Mouse (Mus musculus): ENCODE data around the gene Col6a6. TPM values are rescaled to one million over a fixed set of nuclear protein-coding genes. Genes with fewer than 3 reads are reported as not detected.

Col6a6 gene
- polyA plus RNA-seq, 1 experiment = not detected

DNA sequence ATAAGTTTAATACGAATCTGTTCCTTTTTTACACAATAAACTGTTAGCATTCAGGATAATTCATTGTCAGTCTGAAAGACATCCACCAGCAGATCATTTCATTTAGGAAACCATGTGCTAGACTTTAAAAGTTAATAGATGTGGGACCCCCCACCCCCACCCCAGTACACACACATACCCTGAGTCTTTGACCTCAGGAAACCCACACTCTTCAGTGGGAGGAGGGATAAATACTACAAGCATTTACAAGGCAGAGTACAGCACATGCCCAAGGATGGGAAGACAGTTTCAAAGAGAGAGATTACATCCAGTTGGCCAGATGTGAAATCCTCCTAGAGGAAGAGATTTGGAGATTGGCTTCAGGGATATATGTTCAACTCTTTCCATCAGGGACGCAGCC, 87.5 kb downstream of the Col6a6 start:
- TF ChIP-seq USF1 (IDR thresholded peaks at IDR 0.05; ENCODE audit: low read depth) (no peak), MYOG (IDR thresholded peaks at IDR 0.05; ENCODE audit: control insufficient read depth, extremely low read depth, insufficient read length) (no peak), FOSL1 (IDR thresholded peaks at IDR 0.05; ENCODE audit: insufficient read depth, low read length, poor library complexity, severe bottlenecking) (no peak), CTCF (IDR thresholded peaks at IDR 0.05; ENCODE audit: control insufficient read depth, insufficient read depth, insufficient read length) (no peak), MAX (IDR thresholded peaks at IDR 0.05) (no peak), MYOD1 (IDR thresholded peaks at IDR 0.05; ENCODE audit: control insufficient read depth, insufficient read length, low read depth) (no peak), CEBPB (IDR thresholded peaks at IDR 0.05; ENCODE audit: low read depth) (no peak)
- H3ac ChIP-seq (ENCODE audit: control insufficient read depth, insufficient read length, low read depth) = no peak overlapping the region
- no peaks in the 10 kb centered on the region for H3K79me2 ChIP-seq (ENCODE audit: control insufficient read depth, insufficient read depth)
- H3K36me3 ChIP-seq (ENCODE audit: control insufficient read depth, insufficient read depth) = no peaks in the 10 kb centered on the region
- H3K4me3 ChIP-seq (ENCODE audit: insufficient read depth, poor library complexity, severe bottlenecking) = no peak overlapping the region
- H3K27me3 ChIP-seq (ENCODE audit: control insufficient read depth, insufficient read depth, insufficient read length) = no peaks in the 10 kb centered on the region
- no peaks in the 10 kb centered on the region for H3K79me3 ChIP-seq (ENCODE audit: low read depth)

DNA sequence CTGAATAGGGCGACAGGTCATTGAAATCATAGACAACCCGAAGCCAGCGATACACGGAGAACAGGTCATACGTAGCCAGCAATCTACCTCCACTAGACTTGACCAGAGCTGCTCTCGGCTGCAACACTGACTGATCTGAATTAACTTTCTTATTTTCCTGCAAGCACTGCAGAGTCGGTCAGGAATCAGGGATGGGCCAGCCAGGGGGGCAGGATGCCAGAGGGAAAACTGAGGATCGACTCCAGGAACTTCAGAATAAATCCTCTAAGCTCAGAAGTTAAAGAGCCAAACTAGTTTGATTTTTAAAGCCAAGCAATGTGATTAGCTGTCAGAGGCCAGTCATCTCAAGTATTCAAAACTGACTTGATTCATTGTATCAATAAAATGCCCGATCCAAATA, 88.5 kb downstream of the Col6a6 start:
- no peak overlapping the region for H3ac ChIP-seq (ENCODE audit: control insufficient read depth, insufficient read length, low read depth)
- no peaks in the 10 kb centered on the region for H3K79me2 ChIP-seq (ENCODE audit: control insufficient read depth, insufficient read depth)
- no peaks in the 10 kb centered on the region for H3K27me3 ChIP-seq (ENCODE audit: control insufficient read depth, insufficient read depth, insufficient read length)
- no peaks in the 10 kb centered on the region for H3K79me3 ChIP-seq (ENCODE audit: low read depth)
- no peak overlapping the region for H3K4me3 ChIP-seq (ENCODE audit: insufficient read depth, poor library complexity, severe bottlenecking)
- no peaks in the 10 kb centered on the region for H3K36me3 ChIP-seq (ENCODE audit: control insufficient read depth, insufficient read depth)
- TF ChIP-seq USF1 (IDR thresholded peaks at IDR 0.05; ENCODE audit: low read depth) (no peak), MAX (IDR thresholded peaks at IDR 0.05) (no peak), MYOD1 (IDR thresholded peaks at IDR 0.05; ENCODE audit: control insufficient read depth, insufficient read length, low read depth) (no peak), FOSL1 (IDR thresholded peaks at IDR 0.05; ENCODE audit: insufficient read depth, low read length, poor library complexity, severe bottlenecking) (no peak), CEBPB (IDR thresholded peaks at IDR 0.05; ENCODE audit: low read depth) (no peak), MYOG (IDR thresholded peaks at IDR 0.05; ENCODE audit: control insufficient read depth, extremely low read depth, insufficient read length) (no peak), CTCF (IDR thresholded peaks at IDR 0.05; ENCODE audit: control insufficient read depth, insufficient read depth, insufficient read length) (no peak)

- Histone ChIP-seq H3ac (ENCODE audit: control insufficient read depth, insufficient read length, low read depth) (no peak overlapping the region), H3K79me2 (ENCODE audit: control insufficient read depth, insufficient read depth) (no peaks in the 10 kb centered on the region), H3K36me3 (ENCODE audit: control insufficient read depth, insufficient read depth) (no peaks in the 10 kb centered on the region), H3K79me3 (ENCODE audit: low read depth) (no peaks in the 10 kb centered on the region), H3K27me3 (ENCODE audit: control insufficient read depth, insufficient read depth, insufficient read length) (no peaks in the 10 kb centered on the region), H3K4me3 (ENCODE audit: insufficient read depth, poor library complexity, severe bottlenecking) (no peak overlapping the region)
- TF ChIP-seq MAX (IDR thresholded peaks at IDR 0.05) (no peak), USF1 (IDR thresholded peaks at IDR 0.05; ENCODE audit: low read depth) (no peak), FOSL1 (IDR thresholded peaks at IDR 0.05; ENCODE audit: insufficient read depth, low read length, poor library complexity, severe bottlenecking) (no peak), MYOD1 (IDR thresholded peaks at IDR 0.05; ENCODE audit: control insufficient read depth, insufficient read length, low read depth) (no peak), MYOG (IDR thresholded peaks at IDR 0.05; ENCODE audit: control insufficient read depth, extremely low read depth, insufficient read length) (no peak), CTCF (IDR thresholded peaks at IDR 0.05; ENCODE audit: control insufficient read depth, insufficient read depth, insufficient read length) (no peak), CEBPB (IDR thresholded peaks at IDR 0.05; ENCODE audit: low read depth) (no peak)
These were observed 90.5 kb downstream of the Col6a6 start for GRCm38 (mm10) chr9:105737448-105737847.

GRCm38 (mm10) chr9:105735195-105735594, 92.8 kb downstream of the Col6a6 start:
- TF ChIP-seq USF1 (IDR thresholded peaks at IDR 0.05; ENCODE audit: low read depth) (no peak), CEBPB (IDR thresholded peaks at IDR 0.05; ENCODE audit: low read depth) (no peak), CTCF (IDR thresholded peaks at IDR 0.05; ENCODE audit: control insufficient read depth, insufficient read depth, insufficient read length) (no peak), MYOG (IDR thresholded peaks at IDR 0.05; ENCODE audit: control insufficient read depth, extremely low read depth, insufficient read length) (no peak), FOSL1 (IDR thresholded peaks at IDR 0.05; ENCODE audit: insufficient read depth, low read length, poor library complexity, severe bottlenecking) (no peak), MYOD1 (IDR thresholded peaks at IDR 0.05; ENCODE audit: control insufficient read depth, insufficient read length, low read depth) (no peak), MAX (IDR thresholded peaks at IDR 0.05) (no peak)
- Histone ChIP-seq H3K79me2 (ENCODE audit: control insufficient read depth, insufficient read depth) (no peaks in the 10 kb centered on the region), H3K36me3 (ENCODE audit: control insufficient read depth, insufficient read depth) (no peaks in the 10 kb centered on the region)

DNA sequence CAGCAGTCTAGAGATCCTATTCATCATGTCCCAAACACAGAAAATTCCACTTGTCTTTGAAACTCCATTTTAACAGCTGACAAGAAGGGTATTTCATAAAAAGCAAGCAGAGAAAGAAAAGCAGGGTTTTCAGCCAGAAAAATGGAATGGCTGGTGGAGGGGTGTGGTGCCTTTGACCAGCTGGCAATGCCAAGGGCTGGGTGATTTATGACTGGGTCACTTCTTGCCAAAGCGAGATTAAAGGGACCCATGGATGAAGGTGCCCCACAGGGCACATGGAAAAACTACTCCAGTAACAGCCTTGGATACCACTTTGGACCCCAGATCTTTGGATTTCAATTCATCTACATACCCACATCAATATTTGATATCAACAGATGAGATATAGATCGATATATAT, 93.3 kb downstream of the Col6a6 start:
- TF ChIP-seq MYOD1 (IDR thresholded peaks at IDR 0.05; ENCODE audit: control insufficient read depth, insufficient read length, low read depth) = no peak
- TF ChIP-seq MAX (IDR thresholded peaks at IDR 0.05) = no peak
- no peak for TF ChIP-seq CTCF (IDR thresholded peaks at IDR 0.05; ENCODE audit: control insufficient read depth, insufficient read depth, insufficient read length)
- H3ac ChIP-seq (ENCODE audit: control insufficient read depth, insufficient read length, low read depth) = no peak overlapping the region
- H3K4me3 ChIP-seq (ENCODE audit: insufficient read depth, poor library complexity, severe bottlenecking) = no peak overlapping the region
- no peaks in the 10 kb centered on the region for H3K79me3 ChIP-seq (ENCODE audit: low read depth)
- no peaks in the 10 kb centered on the region for H3K36me3 ChIP-seq (ENCODE audit: control insufficient read depth, insufficient read depth)
- H3K79me2 ChIP-seq (ENCODE audit: control insufficient read depth, insufficient read depth) = no peaks in the 10 kb centered on the region
- no peaks in the 10 kb centered on the region for H3K27me3 ChIP-seq (ENCODE audit: control insufficient read depth, insufficient read depth, insufficient read length)

More at GRCm38 (mm10) chr9:105735195-105735594, 92.8 kb downstream of the Col6a6 start:
- Histone ChIP-seq H3K79me3 (ENCODE audit: low read depth) (no peaks in the 10 kb centered on the region), H3ac (ENCODE audit: control insufficient read depth, insufficient read length, low read depth) (no peak overlapping the region), H3K4me3 (ENCODE audit: insufficient read depth, poor library complexity, severe bottlenecking) (no peak overlapping the region), H3K27me3 (ENCODE audit: control insufficient read depth, insufficient read depth, insufficient read length) (no peaks in the 10 kb centered on the region)

DNA sequence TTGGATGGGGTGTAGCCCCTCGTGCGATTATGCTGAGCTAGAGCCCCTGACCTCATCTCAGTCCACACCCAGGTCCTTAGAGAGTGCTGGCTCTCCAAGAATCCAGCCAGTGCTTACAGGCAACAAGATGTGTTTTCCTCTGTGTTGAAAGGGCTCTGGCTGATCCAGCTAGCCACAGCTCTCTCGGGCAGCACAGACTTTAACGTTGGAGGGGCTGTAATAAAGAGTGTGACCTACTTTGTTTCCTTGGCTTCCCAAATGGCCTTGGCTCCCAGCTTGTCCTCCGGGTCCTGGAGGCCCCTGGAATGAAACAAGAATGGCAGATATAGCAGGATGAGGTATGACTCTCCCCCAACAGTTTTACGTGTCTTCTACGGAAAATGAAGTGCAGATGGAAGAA, 96.0 kb downstream of the Col6a6 start:
- no peaks in the 10 kb centered on the region for H3K79me2 ChIP-seq (ENCODE audit: control insufficient read depth, insufficient read depth)
- no peak overlapping the region for H3K4me3 ChIP-seq (ENCODE audit: insufficient read depth, poor library complexity, severe bottlenecking)
- TF ChIP-seq FOSL1 (IDR thresholded peaks at IDR 0.05; ENCODE audit: insufficient read depth, low read length, poor library complexity, severe bottlenecking) (no peak), USF1 (IDR thresholded peaks at IDR 0.05; ENCODE audit: low read depth) (no peak), MYOG (IDR thresholded peaks at IDR 0.05; ENCODE audit: control insufficient read depth, extremely low read depth, insufficient read length) (no peak), MAX (IDR thresholded peaks at IDR 0.05) (no peak)

More for the DNA sequence above, 96.0 kb downstream of the Col6a6 start:
- Histone ChIP-seq H3ac (ENCODE audit: control insufficient read depth, insufficient read length, low read depth) (no peak overlapping the region), H3K27me3 (ENCODE audit: control insufficient read depth, insufficient read depth, insufficient read length) (no peaks in the 10 kb centered on the region), H3K36me3 (ENCODE audit: control insufficient read depth, insufficient read depth) (no peaks in the 10 kb centered on the region), H3K79me3 (ENCODE audit: low read depth) (no peaks in the 10 kb centered on the region)

All from C2C12 (cell line).